Mouse (Mus musculus): Measurements from ENCODE around the gene Gm42517. TPM values are rescaled to one million over a fixed set of nuclear protein-coding genes. Genes with fewer than 3 reads are reported as not detected.

Gm42517 gene
- polyA plus RNA-seq, 1 experiment, result 1.7 TPM

- 97% methylated on average over 1 of the region's 1 CpGs for WGBS
- TF ChIP-seq CTCF (IDR thresholded peaks at IDR 0.05; ENCODE audit: insufficient read depth, low read length), result no peak
- TF ChIP-seq POLR2A (IDR thresholded peaks at IDR 0.05; ENCODE audit: borderline replicate concordance, extremely low read depth, low read depth, low read length), result no peak
- DNase-seq, result no peak
Observed at GRCm38 (mm10) chr5:108331051-108331450, 36.7 kb downstream of the Gm42517 start.

More at GRCm38 (mm10) chr5:108331051-108331450, 36.7 kb downstream of the Gm42517 start:
- Histone ChIP-seq H3K4me3 (replicated peaks; ENCODE audit: extremely low read depth, low read depth, low read length) (no peak overlapping the region), H3K4me1 (ENCODE audit: control insufficient read depth, insufficient read depth, low read length) (no peaks in the 10 kb centered on the region)

Other genes starting within 250 kb of the Gm42517 start
- 87.2 and 108 TPM in 2 replicates for gene Tmed5, start 235.3 kb downstream of the Gm42517 start, polyA plus RNA-seq (2012; rRNA removed)
- 0.02 TPM in 1 of 2 replicates, not detected in the other for gene Ccdc18, start 235.0 kb downstream of the Gm42517 start, polyA plus RNA-seq (2012; rRNA removed)
- gene Dr1, start 99.0 kb downstream of the Gm42517 start, polyA plus RNA-seq (2012; rRNA removed), result 16.6 and 19.2 TPM in 2 replicates
- gene Pigg, start 55.3 kb downstream of the Gm42517 start, polyA plus RNA-seq (2012; rRNA removed), result 9.9 and 12.4 TPM in 2 replicates
- gene Pde6b, start 20.5 kb upstream of the Gm42517 start, polyA plus RNA-seq (2012; rRNA removed), result not detected in 2 replicates
- gene Atp5k, start 66.5 kb upstream of the Gm42517 start, polyA plus RNA-seq (2012; rRNA removed), result 19.3 and 33.6 TPM in 2 replicates
- gene Mfsd7a, start 81.0 kb upstream of the Gm42517 start, polyA plus RNA-seq (2012; rRNA removed), result 6.8 and 9.7 TPM in 2 replicates
- 7.4 and 11.1 TPM in 2 replicates for gene Pcgf3, start 93.3 kb upstream of the Gm42517 start, polyA plus RNA-seq (2012; rRNA removed)
- gene Cplx1, start 182.1 kb upstream of the Gm42517 start, polyA plus RNA-seq (2012; rRNA removed), result 0.05 and 0.19 TPM in 2 replicates